Mouse (Mus musculus): Measurements from ENCODE around the gene Cmbl. TPM values are rescaled to one million over a fixed set of nuclear protein-coding genes. Genes with fewer than 3 reads are reported as not detected.

The Cmbl gene
- polyA plus RNA-seq, 1 experiment from 2014 or later: 1.6 TPM

DNA sequence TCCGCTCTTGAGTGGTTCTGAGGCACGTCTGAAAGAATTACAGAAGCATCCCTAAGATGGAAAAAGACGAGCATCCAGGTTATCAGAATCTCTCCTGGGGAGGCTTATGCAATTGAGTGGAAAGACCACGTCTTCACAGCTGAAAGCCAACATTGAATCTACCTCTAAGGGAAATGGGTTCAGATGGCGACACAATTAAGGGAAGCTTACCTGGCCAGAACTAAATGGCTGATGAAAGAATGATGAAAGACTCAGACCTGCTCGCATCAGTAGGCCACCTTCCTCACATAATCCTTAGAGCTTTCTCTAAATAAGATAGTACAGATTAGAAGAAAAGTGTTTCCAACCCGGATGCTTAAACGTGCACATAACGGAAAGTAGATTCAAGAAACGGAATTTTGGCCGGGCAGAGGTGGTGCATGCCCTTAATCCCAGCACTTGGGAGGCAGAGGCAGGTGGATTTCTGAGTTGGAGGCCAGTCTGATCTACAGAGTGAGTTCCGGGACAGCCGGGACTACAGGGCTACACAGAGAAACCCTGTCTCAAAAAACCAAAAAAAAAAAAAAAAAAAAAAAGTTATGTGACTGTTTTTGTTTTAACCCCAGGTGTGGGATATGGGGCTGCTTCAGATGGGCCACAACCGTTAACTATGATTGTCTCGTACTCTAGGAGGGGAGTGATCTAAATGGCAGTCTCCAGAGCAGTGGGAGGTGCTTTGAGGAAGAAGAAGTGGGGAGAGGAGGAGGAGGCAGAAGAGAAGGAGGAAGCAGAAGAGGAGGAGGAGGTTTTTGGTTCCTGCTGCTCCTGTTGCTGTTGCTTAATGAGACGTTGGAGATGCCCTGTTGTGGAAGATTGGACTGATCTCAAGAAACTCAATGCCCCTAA is 33.5 kb upstream of the Cmbl start:
- peak; percentile 87 for DNase-seq (ENCODE audit: low spot score, missing footprints)
- WGBS: 27% methylated on average over 16 of the region's 16 CpGs
- no peak for ATAC-seq (ENCODE audit: low FRiP score)

GRCm38 (mm10) chr15:31532331-31533021 is 32.7 kb upstream of the Cmbl start:
- no peaks in the 10 kb centered on the region for H3K9me3 ChIP-seq (ENCODE audit: control insufficient read depth, low read length)
- H3K4me3 ChIP-seq (ENCODE audit: low read depth, low read length): no peak overlapping the region
- DNase-seq (ENCODE audit: low spot score, missing footprints) (peak; percentile 73), ATAC-seq (ENCODE audit: low FRiP score) (no peak)
- no peaks in the 10 kb centered on the region for H3K27me3 ChIP-seq (ENCODE audit: control insufficient read depth, insufficient read depth, low read length)
- peak overlapping the region; percentile 60; the same call in 1 of the 2 replicates for H3K4me2 ChIP-seq
- H3K4me1 ChIP-seq (ENCODE audit: control insufficient read depth, insufficient read depth, low read length): peaks cover 20% of the 10 kb centered on the region
- WGBS: 95% methylated on average over 2 of the region's 2 CpGs
- no peaks in the 10 kb centered on the region for H3K36me3 ChIP-seq (ENCODE audit: control insufficient read depth, insufficient read depth, low read length)
- no peak overlapping the region for H3K9ac ChIP-seq (ENCODE audit: low read length)
- no peak overlapping the region for H3K27ac ChIP-seq (ENCODE audit: low read depth, low read length)

More for the DNA sequence above, 33.5 kb upstream of the Cmbl start:
- Histone ChIP-seq H3K4me1 (ENCODE audit: control insufficient read depth, insufficient read depth, low read length) (peaks cover 20% of the 10 kb centered on the region), H3K9me3 (ENCODE audit: control insufficient read depth, low read length) (no peaks in the 10 kb centered on the region), H3K27me3 (ENCODE audit: control insufficient read depth, insufficient read depth, low read length) (no peaks in the 10 kb centered on the region), H3K4me2 (peak overlapping the region; percentile 60), H3K4me3 (ENCODE audit: low read depth, low read length) (peak overlapping the region; percentile 90), H3K36me3 (ENCODE audit: control insufficient read depth, insufficient read depth, low read length) (no peaks in the 10 kb centered on the region), H3K9ac (ENCODE audit: low read length) (peak overlapping the region; percentile 92), H3K27ac (ENCODE audit: low read depth, low read length) (peak overlapping the region; percentile 97)

- ATAC-seq (ENCODE audit: low FRiP score) (no peak), DNase-seq (ENCODE audit: low spot score, missing footprints) (peak; percentile 14)
- Histone ChIP-seq H3K9ac (ENCODE audit: low read length) (no peak overlapping the region), H3K36me3 (ENCODE audit: control insufficient read depth, insufficient read depth, low read length) (no peaks in the 10 kb centered on the region), H3K9me3 (ENCODE audit: control insufficient read depth, low read length) (no peaks in the 10 kb centered on the region), H3K4me1 (ENCODE audit: control insufficient read depth, insufficient read depth, low read length) (peaks cover 20% of the 10 kb centered on the region), H3K4me2 (no peak overlapping the region), H3K27ac (ENCODE audit: low read depth, low read length) (no peak overlapping the region), H3K27me3 (ENCODE audit: control insufficient read depth, insufficient read depth, low read length) (no peaks in the 10 kb centered on the region), H3K4me3 (ENCODE audit: low read depth, low read length) (no peak overlapping the region)
- WGBS: 84% methylated on average over 2 of the region's 2 CpGs
These were observed 31.7 kb upstream of the Cmbl start for GRCm38 (mm10) chr15:31533529-31533928.

- Histone ChIP-seq H3K27me3 (ENCODE audit: control insufficient read depth, insufficient read depth, low read length) (no peaks in the 10 kb centered on the region), H3K9ac (ENCODE audit: low read length) (no peak overlapping the region)
- no peak for ATAC-seq (ENCODE audit: low FRiP score)
These were observed 30.5 kb upstream of the Cmbl start for GRCm38 (mm10) chr15:31534421-31535258.

DNA sequence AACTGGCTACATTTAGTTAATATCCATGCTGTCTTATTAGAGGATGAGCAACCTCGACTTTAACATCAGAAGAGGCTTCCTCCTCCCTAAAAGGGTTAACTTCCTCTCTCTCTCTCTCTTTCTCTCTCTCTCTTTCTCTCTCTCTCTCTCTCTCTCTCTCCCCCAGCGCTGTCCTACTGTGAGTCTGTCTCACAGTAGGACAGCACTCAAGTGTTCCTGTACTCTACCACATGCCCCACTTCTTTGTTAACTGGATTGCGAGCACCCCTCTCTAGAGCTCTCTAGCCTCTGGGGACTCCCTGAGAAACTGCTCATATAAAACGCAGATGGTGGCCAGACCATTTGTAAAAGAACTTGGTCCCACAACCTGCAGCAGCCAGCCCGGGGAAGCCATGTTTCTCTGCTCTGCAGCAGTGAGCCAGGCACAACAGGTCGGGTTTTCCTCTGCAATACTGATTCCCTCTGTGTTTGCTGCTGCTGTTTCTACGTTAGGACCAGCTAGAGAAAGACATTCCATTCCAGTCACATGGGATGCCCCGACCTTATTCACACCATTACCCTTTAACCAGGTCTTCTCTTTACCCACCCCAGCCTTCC is 29.8 kb upstream of the Cmbl start:
- DNase-seq (ENCODE audit: low spot score, missing footprints) (peak; percentile 89), ATAC-seq (ENCODE audit: low FRiP score) (no peak)
- Histone ChIP-seq H3K27me3 (ENCODE audit: control insufficient read depth, insufficient read depth, low read length) (no peaks in the 10 kb centered on the region), H3K4me1 (ENCODE audit: control insufficient read depth, insufficient read depth, low read length) (peaks cover 13% of the 10 kb centered on the region), H3K9me3 (ENCODE audit: control insufficient read depth, low read length) (no peaks in the 10 kb centered on the region), H3K4me2 (no peak overlapping the region), H3K4me3 (ENCODE audit: low read depth, low read length) (no peak overlapping the region), H3K36me3 (ENCODE audit: control insufficient read depth, insufficient read depth, low read length) (no peaks in the 10 kb centered on the region), H3K27ac (ENCODE audit: low read depth, low read length) (peak overlapping the region; percentile 2; the same call in 1 of the 2 replicates), H3K9ac (ENCODE audit: low read length) (no peak overlapping the region; the same call in 1 of the 2 replicates)
- WGBS: 29% methylated on average over 8 of the region's 8 CpGs

More at GRCm38 (mm10) chr15:31534421-31535258, 30.5 kb upstream of the Cmbl start:
- DNase-seq (ENCODE audit: low spot score, missing footprints): peak; percentile 79
- 84% methylated on average over 7 of the region's 7 CpGs for WGBS
- no peak overlapping the region for H3K4me3 ChIP-seq (ENCODE audit: low read depth, low read length)
- H3K4me1 ChIP-seq (ENCODE audit: control insufficient read depth, insufficient read depth, low read length): peaks cover 13% of the 10 kb centered on the region
- H3K4me2 ChIP-seq: no peak overlapping the region
- H3K36me3 ChIP-seq (ENCODE audit: control insufficient read depth, insufficient read depth, low read length): no peaks in the 10 kb centered on the region
- no peak overlapping the region for H3K27ac ChIP-seq (ENCODE audit: low read depth, low read length)
- H3K9me3 ChIP-seq (ENCODE audit: control insufficient read depth, low read length): no peaks in the 10 kb centered on the region

DNA sequence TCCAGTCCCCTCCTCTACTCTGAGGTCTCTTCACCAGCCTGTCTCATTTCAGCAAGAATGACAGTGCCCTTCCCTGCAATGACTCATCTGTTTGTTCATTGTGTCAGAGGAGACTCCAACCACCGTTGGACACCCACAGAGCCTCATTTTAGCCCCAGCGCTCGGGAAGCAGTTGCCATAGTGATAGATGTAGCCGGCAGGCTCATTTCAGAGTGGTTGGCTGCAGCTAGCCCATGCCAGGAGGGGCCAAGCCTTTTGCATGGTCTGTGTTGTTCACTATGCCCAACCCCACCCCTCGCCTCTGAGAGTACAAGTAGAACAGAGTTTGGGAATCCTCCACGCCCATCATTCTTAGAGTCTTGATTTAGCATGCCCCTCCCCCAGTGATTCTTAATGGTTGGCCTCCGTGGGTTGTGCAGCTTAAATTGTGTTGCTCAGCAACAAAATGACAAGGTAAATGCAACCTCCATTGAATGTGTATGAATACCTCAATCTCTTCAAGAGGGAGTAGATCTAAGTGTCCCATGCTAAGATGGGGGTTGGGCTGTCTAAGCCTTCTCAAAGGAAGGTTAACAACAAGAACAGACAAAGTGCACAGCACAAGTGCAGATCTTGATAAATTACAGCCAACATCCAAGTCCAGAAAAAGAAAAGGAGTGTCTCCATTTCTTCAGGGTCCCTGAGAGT is 29.0 kb upstream of the Cmbl start:
- H3K36me3 ChIP-seq (ENCODE audit: control insufficient read depth, insufficient read depth, low read length): no peaks in the 10 kb centered on the region
- 6% methylated on average over 7 of the region's 7 CpGs for WGBS
- H3K4me3 ChIP-seq (ENCODE audit: low read depth, low read length): no peak overlapping the region
- H3K9ac ChIP-seq (ENCODE audit: low read length): no peak overlapping the region
- H3K27ac ChIP-seq (ENCODE audit: low read depth, low read length): peak overlapping the region; percentile 3; the same call in 1 of the 2 replicates
- no peaks in the 10 kb centered on the region for H3K27me3 ChIP-seq (ENCODE audit: control insufficient read depth, insufficient read depth, low read length)
- peaks cover 13% of the 10 kb centered on the region for H3K4me1 ChIP-seq (ENCODE audit: control insufficient read depth, insufficient read depth, low read length)
- peak overlapping the region; percentile 6; the same call in 1 of the 2 replicates for H3K4me2 ChIP-seq
- no peaks in the 10 kb centered on the region for H3K9me3 ChIP-seq (ENCODE audit: control insufficient read depth, low read length)
- DNase-seq (ENCODE audit: low spot score, missing footprints) (peak; percentile 93), ATAC-seq (ENCODE audit: low FRiP score) (peak; percentile 86)

- DNase-seq (ENCODE audit: low spot score, missing footprints) (peak; percentile 51), ATAC-seq (ENCODE audit: low FRiP score) (no peak)
- Histone ChIP-seq H3K4me1 (ENCODE audit: control insufficient read depth, insufficient read depth, low read length) (peaks cover 25% of the 10 kb centered on the region), H3K36me3 (ENCODE audit: control insufficient read depth, insufficient read depth, low read length) (no peaks in the 10 kb centered on the region), H3K9me3 (ENCODE audit: control insufficient read depth, low read length) (no peaks in the 10 kb centered on the region), H3K27ac (ENCODE audit: low read depth, low read length) (no peak overlapping the region), H3K27me3 (ENCODE audit: control insufficient read depth, insufficient read depth, low read length) (no peaks in the 10 kb centered on the region), H3K4me2 (no peak overlapping the region), H3K9ac (ENCODE audit: low read length) (no peak overlapping the region), H3K4me3 (ENCODE audit: low read depth, low read length) (no peak overlapping the region)
- 91% methylated on average over 2 of the region's 2 CpGs for WGBS
These were observed 27.5 kb upstream of the Cmbl start for GRCm38 (mm10) chr15:31537706-31538105.

DNA sequence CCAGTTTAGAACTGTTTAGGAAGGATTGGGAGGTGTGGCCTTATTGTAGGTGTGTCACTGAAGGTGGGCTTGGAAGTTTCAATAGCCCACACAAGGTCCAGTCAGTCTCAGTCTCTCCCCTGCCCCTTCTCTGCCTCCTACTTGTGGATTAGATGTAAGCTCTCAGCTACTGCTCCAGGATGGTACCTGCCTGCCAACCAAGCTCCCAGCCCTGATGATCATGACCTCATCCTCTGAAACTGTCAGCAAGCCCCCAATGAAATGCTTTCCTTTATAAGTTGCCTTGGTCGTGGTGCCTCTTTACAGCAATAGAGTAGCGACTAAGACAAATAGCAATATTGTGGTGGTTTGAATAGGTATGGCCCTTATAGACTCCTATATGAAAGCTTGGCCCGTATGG is 26.8 kb upstream of the Cmbl start:
- Histone ChIP-seq H3K9me3 (ENCODE audit: control insufficient read depth, low read length) (no peaks in the 10 kb centered on the region), H3K9ac (ENCODE audit: low read length) (no peak overlapping the region), H3K27ac (ENCODE audit: low read depth, low read length) (no peak overlapping the region), H3K36me3 (ENCODE audit: control insufficient read depth, insufficient read depth, low read length) (no peaks in the 10 kb centered on the region), H3K4me1 (ENCODE audit: control insufficient read depth, insufficient read depth, low read length) (peaks cover 26% of the 10 kb centered on the region), H3K4me2 (no peak overlapping the region), H3K4me3 (ENCODE audit: low read depth, low read length) (no peak overlapping the region), H3K27me3 (ENCODE audit: control insufficient read depth, insufficient read depth, low read length) (no peaks in the 10 kb centered on the region)
- ATAC-seq (ENCODE audit: low FRiP score): no peak
- peak; percentile 44 for DNase-seq (ENCODE audit: low spot score, missing footprints)
- 87% methylated on average over 3 of the region's 3 CpGs for WGBS
